Mouse (Mus musculus): ENCODE results near the gene Zfp94.

- TF ChIP-seq POLR2A (IDR thresholded peaks at IDR 0.05; ENCODE audit: control insufficient read depth in 1 of 2, insufficient read depth in 1 of 2, low read depth in 1 of 2, low read length in 2 of 2, poor library complexity in 1 of 2) = no peak
- TF ChIP-seq CTCF (IDR thresholded peaks at IDR 0.05 in 2 of 3, conservative IDR thresholded peaks at IDR 0.05 in 1 of 3; ENCODE audit: control insufficient read depth in 1 of 3, insufficient read depth in 1 of 3, low read depth in 2 of 3, low read length in 3 of 3, poor library complexity in 1 of 3, severe bottlenecking in 1 of 3) = no peak
- TF ChIP-seq USF1 (IDR thresholded peaks at IDR 0.05; ENCODE audit: low read depth, low read length) = no peak
- no peak for TF ChIP-seq GATA1 (IDR thresholded peaks at IDR 0.05; ENCODE audit: low read depth, low read length)
- TF ChIP-seq JUND (IDR thresholded peaks at IDR 0.05; ENCODE audit: low read depth, low read length) = no peak
- no peak for TF ChIP-seq ELF1 (IDR thresholded peaks at IDR 0.05; ENCODE audit: low read depth, low read length)
- no peak for TF ChIP-seq RAD21 (IDR thresholded peaks at IDR 0.05; ENCODE audit: low read depth, low read length)
- TF ChIP-seq POLR2AphosphoS5 (IDR thresholded peaks at IDR 0.05; ENCODE audit: borderline replicate concordance, low read depth, low read length) = no peak
- no peak for TF ChIP-seq BHLHE40 (IDR thresholded peaks at IDR 0.05; ENCODE audit: borderline replicate concordance, low read depth, low read length)
- TF ChIP-seq NRF1 (IDR thresholded peaks at IDR 0.05; ENCODE audit: insufficient read depth, low read depth, low read length, poor library complexity, severe bottlenecking) = no peak
- no peak for TF ChIP-seq TCF12 (IDR thresholded peaks at IDR 0.05; ENCODE audit: low read depth, low read length)
- no peak for TF ChIP-seq TBP (IDR thresholded peaks at IDR 0.05; ENCODE audit: low read depth, low read length)
- TF ChIP-seq MYB (IDR thresholded peaks at IDR 0.05; ENCODE audit: low read depth, low read length) = no peak
Measured at GRCm38 (mm10) chr7:24291387-24292090, 24.9 kb downstream of the Zfp94 start.

Measured in MEL (cell line).